Mouse (Mus musculus) R1 (cell line): ENCODE measurements around the gene Gm3488.
"Not testable (repeated sequence)": the region's sequence is repeated elsewhere in the genome, so short reads cannot be mapped to it uniquely, and the experiment has no call there.

Experiments
- DNase-seq: peaks from one replicate; pipeline ENCODE4 v3.0.0-alpha.2; 2018; ENCODE audit warnings: low read depth, low spot score

The Gm3488 gene

GRCm38 (mm10) chr14:5501374-5501773, at the start of gene Gm3488:
Gene Gm3488, plus strand, starts transcription at chr14:5501674.
- not testable (repeated sequence) for DNase-seq

GRCm38 (mm10) chr14:5455367-5455766, 46.1 kb upstream of the Gm3488 start, which contains the start of gene Gm3194:
Gene Gm3194, minus strand, starts transcription at chr14:5455467.
- DNase-seq: not testable (repeated sequence)

- not testable (repeated sequence) for DNase-seq
Observed at GRCm38 (mm10) chr14:5460469-5460868, 41.0 kb upstream of the Gm3488 start.

GRCm38 (mm10) chr14:5477730-5478129, 23.7 kb upstream of the Gm3488 start, which contains the start of gene Gm8246:
Gene Gm8246, minus strand, starts transcription at chr14:5477830.
- DNase-seq: not testable (repeated sequence)

- DNase-seq: not testable (repeated sequence)
Observed at GRCm38 (mm10) chr14:5483907-5484306, 17.6 kb upstream of the Gm3488 start, which contains the start of gene Gm3187. Gene Gm3187, plus strand, starts transcription at chr14:5484207.

GRCm38 (mm10) chr14:5538196-5538595, 36.7 kb downstream of the Gm3488 start, which contains the start of gene Gm3532:
Gene Gm3532, plus strand, starts transcription at chr14:5538496.
- DNase-seq: not testable (repeated sequence)
